ENCODE assay signal across 8 mouse cellular contexts in genomic region chr17:36270956-36271585, GRCm38 (mm10). TPM values are rescaled to one million over a fixed set of nuclear protein-coding genes. Genes with fewer than 3 reads are reported as not detected.
DNase-seq lines count a peak whose midpoint lies in the region; ATAC-seq and TF ChIP-seq lines count a peak whose summit lies in the region.

No protein-coding gene starts in this region.

- TF ChIP-seq POLR2A in embryonic fibroblast, embryonic 13.5 days (IDR thresholded peaks at IDR 0.05; ENCODE audit: low read depth, low read length), result peak; percentile 79
- peak; percentile 79; the same call in 1 of the 2 replicates for TF ChIP-seq POLR2A in limb, embryonic 14.5 days (IDR thresholded peaks at IDR 0.05; ENCODE audit: borderline replicate concordance, extremely low read depth, insufficient read depth, insufficient read length)
- peak; percentile 0; the same call in 1 of the 2 replicates for TF ChIP-seq POLR2A in spleen, adult 2 months (IDR thresholded peaks at IDR 0.05; ENCODE audit: low read depth, low read length)

- no peaks in the 10 kb centered on the region for H3K9me3 ChIP-seq in kidney, embryonic 14.5 days (ENCODE audit: control insufficient read depth, low read length)
- no peaks in the 10 kb centered on the region for H3K9me3 ChIP-seq in limb, embryonic 14.5 days (ENCODE audit: control insufficient read depth, low read length)
- no peaks in the 10 kb centered on the region for H3K9me3 ChIP-seq in midbrain, embryonic 16.5 days (replicated peaks; ENCODE audit: control insufficient read depth, low read length, poor library complexity, severe bottlenecking)

- WGBS in kidney, embryonic 14.5 days, result under 1% methylated on average over 58 of the region's 84 CpGs
- under 1% methylated on average over 68 of the region's 84 CpGs for WGBS in limb, embryonic 14.5 days
- under 1% methylated on average over 65 of the region's 84 CpGs for WGBS in midbrain, embryonic 16.5 days
- under 1% methylated on average over 77 of the region's 84 CpGs for WGBS in spleen, adult 2 months

- no peaks in the 10 kb centered on the region for H3K27me3 ChIP-seq in kidney, embryonic 14.5 days (ENCODE audit: control insufficient read depth, insufficient read depth, low read length)
- H3K27me3 ChIP-seq in limb, embryonic 14.5 days (ENCODE audit: control insufficient read depth, insufficient read depth, low read length), result no peaks in the 10 kb centered on the region
- H3K27me3 ChIP-seq in midbrain, embryonic 16.5 days (ENCODE audit: control insufficient read depth, insufficient read depth, low read depth, low read length), result no peaks in the 10 kb centered on the region
- H3K27me3 ChIP-seq in spleen, adult 2 months (ENCODE audit: control insufficient read depth, insufficient read depth, low read length), result no peaks in the 10 kb centered on the region

- H3K27ac ChIP-seq in embryonic fibroblast, embryonic 13.5 days (ENCODE audit: insufficient read depth, low read length), result peak overlapping the region; percentile 85
- peak overlapping the region; percentile 86 for H3K27ac ChIP-seq in kidney, embryonic 14.5 days (ENCODE audit: low read depth, low read length)
- H3K27ac ChIP-seq in limb, embryonic 14.5 days (replicated peaks; ENCODE audit: low read depth, low read length), result peak overlapping the region; percentile 95
- peak overlapping the region; percentile 98 for H3K27ac ChIP-seq in midbrain, embryonic 16.5 days (ENCODE audit: low read length)
- peak overlapping the region; percentile 99 for H3K27ac ChIP-seq in spleen, adult 2 months (ENCODE audit: insufficient read depth, low read length)

- H3K4me3 ChIP-seq in embryonic fibroblast, embryonic 13.5 days (ENCODE audit: insufficient read depth, low read length), result peak overlapping the region; percentile 87
- peak overlapping the region; percentile 96 for H3K4me3 ChIP-seq in kidney, embryonic 14.5 days (ENCODE audit: low read length)
- peak overlapping the region; percentile 91 for H3K4me3 ChIP-seq in limb, embryonic 14.5 days (replicated peaks; ENCODE audit: low read length)
- H3K4me3 ChIP-seq in midbrain, embryonic 16.5 days (ENCODE audit: low read depth, low read length), result peak overlapping the region; percentile 96
- peak overlapping the region; percentile 99 for H3K4me3 ChIP-seq in spleen, adult 2 months (ENCODE audit: extremely low read depth, insufficient read depth, insufficient read length)

- peak overlapping the region; percentile 96 for H3K9ac ChIP-seq in kidney, embryonic 14.5 days (ENCODE audit: low read depth, low read length)
- H3K9ac ChIP-seq in limb, embryonic 14.5 days (ENCODE audit: low read depth, low read length, severe bottlenecking), result peak overlapping the region; percentile 97
- H3K9ac ChIP-seq in midbrain, embryonic 16.5 days (ENCODE audit: low read depth, low read length), result peak overlapping the region; percentile 96

- no peak; the same call in 1 of the 2 replicates for TF ChIP-seq CTCF in embryonic fibroblast, embryonic 13.5 days (IDR thresholded peaks at IDR 0.05; ENCODE audit: borderline replicate concordance, insufficient read depth, low read length)
- TF ChIP-seq CTCF in spleen, adult 2 months (IDR thresholded peaks at IDR 0.05; ENCODE audit: extremely low read depth, insufficient read depth, insufficient read length, insufficient replicate concordance), result no peak

- peak overlapping the region; percentile 84 for H3K4me2 ChIP-seq in kidney, embryonic 14.5 days (replicated peaks; ENCODE audit: low read depth, low read length)
- H3K4me2 ChIP-seq in limb, embryonic 14.5 days (replicated peaks; ENCODE audit: low read depth, low read length, severe bottlenecking), result peak overlapping the region; percentile 50
- H3K4me2 ChIP-seq in midbrain, embryonic 16.5 days (ENCODE audit: low read length), result peak overlapping the region; percentile 74

- peak; percentile 91 to 95 for DNase-seq in B cell, adult 2 months
- peak; percentile 94 for DNase-seq in brain, adult 2 months (ENCODE audit: low read depth, low spot score)
- DNase-seq in heart, adult 9 months (ENCODE audit: low spot score in 2 of 2), result peak; percentile 91 to 92
- DNase-seq in limb, embryonic 14.5 days (ENCODE audit: low spot score), result peak; percentile 80
- peak; percentile 82 to 86 for DNase-seq in spleen, adult 2 months (ENCODE audit: low read depth in 1 of 2, low spot score in 2 of 2)

- H3K36me3 ChIP-seq in kidney, embryonic 14.5 days (ENCODE audit: control insufficient read depth, insufficient read depth, low read length), result peaks cover 30% of the 10 kb centered on the region
- H3K36me3 ChIP-seq in limb, embryonic 14.5 days (ENCODE audit: control insufficient read depth, insufficient read depth, low read length), result peaks cover 46% of the 10 kb centered on the region
- peaks cover 16% of the 10 kb centered on the region for H3K36me3 ChIP-seq in midbrain, embryonic 16.5 days (ENCODE audit: control insufficient read depth, insufficient read depth, low read length)
- peaks cover 7% of the 10 kb centered on the region for H3K36me3 ChIP-seq in spleen, adult 2 months (ENCODE audit: control insufficient read depth, insufficient read depth, low read length)

- H3K4me1 ChIP-seq in embryonic fibroblast, embryonic 13.5 days (ENCODE audit: control insufficient read depth, insufficient read depth, low read length), result peaks cover 10% of the 10 kb centered on the region; the same call in 1 of the 2 replicates
- peaks cover 18% of the 10 kb centered on the region; the same call in 1 of the 2 replicates for H3K4me1 ChIP-seq in kidney, embryonic 14.5 days (ENCODE audit: control insufficient read depth, insufficient read depth, low read length)
- peaks cover 20% of the 10 kb centered on the region for H3K4me1 ChIP-seq in limb, embryonic 14.5 days (ENCODE audit: control insufficient read depth, insufficient read depth, low read length)
- H3K4me1 ChIP-seq in midbrain, embryonic 16.5 days (ENCODE audit: control insufficient read depth, insufficient read depth, low read length), result peaks cover 34% of the 10 kb centered on the region
- H3K4me1 ChIP-seq in spleen, adult 2 months (ENCODE audit: control insufficient read depth, insufficient read depth, insufficient read length), result peaks cover 15% of the 10 kb centered on the region; the same call in 1 of the 2 replicates

- ATAC-seq in kidney, embryonic 14.5 days (ENCODE audit: low FRiP score, low TSS enrichment), result peak; percentile 92
- peak; percentile 92 for ATAC-seq in limb, embryonic 14.5 days (ENCODE audit: low FRiP score, low read depth)
- ATAC-seq in midbrain, embryonic 16.5 days, result peak; percentile 93

RNA-seq across cellular contexts. Expression of gene Trim39, which starts 1.0 kb away (rescaled TPM):
- polyA plus RNA-seq in embryonic fibroblast, embryonic 13.5 days (2011; ENCODE audit: insufficient read length, low read depth, missing spikeins), result 13.2 and 13.8 TPM in 2 replicates
- polyA plus RNA-seq in kidney, embryonic 14.5 days (2014; fragmentation: Nextera tagmentation; extraction: Ambion mirVana), result 11.5 and 16.7 TPM in 2 replicates
- 42.6 and 44.6 TPM in 2 replicates for polyA plus RNA-seq in limb, embryonic 14.5 days (2012; rRNA removed)
- polyA plus RNA-seq in limb, embryonic 14.5 days (2014; fragmentation: Nextera tagmentation; extraction: Ambion mirVana), result 14.5 and 16.9 TPM in 2 replicates
- polyA plus RNA-seq in midbrain, embryonic 16.5 days (2015; fragmentation: Nextera tagmentation; extraction: Ambion mirVana), result 26.2 and 28.6 TPM in 2 replicates
- 16.3 and 19.7 TPM in 2 replicates for polyA plus RNA-seq in spleen, adult 2 months (2012; rRNA removed)

RNA-seq across cellular contexts. Expression of gene Rpp21, which starts 13.2 kb away (rescaled TPM):
- polyA plus RNA-seq in embryonic fibroblast, embryonic 13.5 days (2011; ENCODE audit: insufficient read length, low read depth, missing spikeins), result 19.5 and 20.3 TPM in 2 replicates
- polyA plus RNA-seq in kidney, embryonic 14.5 days (2014; fragmentation: Nextera tagmentation; extraction: Ambion mirVana), result 120 and 163 TPM in 2 replicates
- 73.2 and 87.5 TPM in 2 replicates for polyA plus RNA-seq in limb, embryonic 14.5 days (2012; rRNA removed)
- 113 and 123 TPM in 2 replicates for polyA plus RNA-seq in limb, embryonic 14.5 days (2014; fragmentation: Nextera tagmentation; extraction: Ambion mirVana)
- 122 and 135 TPM in 2 replicates for polyA plus RNA-seq in midbrain, embryonic 16.5 days (2015; fragmentation: Nextera tagmentation; extraction: Ambion mirVana)
- 59.9 and 79.2 TPM in 2 replicates for polyA plus RNA-seq in spleen, adult 2 months (2012; rRNA removed)

RNA-seq across cellular contexts. Expression of gene H2-M10.2, which starts 15.2 kb away (rescaled TPM):
- not detected in 2 replicates for polyA plus RNA-seq in embryonic fibroblast, embryonic 13.5 days (2011; ENCODE audit: insufficient read length, low read depth, missing spikeins)
- polyA plus RNA-seq in kidney, embryonic 14.5 days (2014; fragmentation: Nextera tagmentation; extraction: Ambion mirVana), result 0.19 TPM in 1 of 2 replicates, not detected in the other
- polyA plus RNA-seq in limb, embryonic 14.5 days (2012; rRNA removed), result not detected in 2 replicates
- not detected in 2 replicates for polyA plus RNA-seq in limb, embryonic 14.5 days (2014; fragmentation: Nextera tagmentation; extraction: Ambion mirVana)
- polyA plus RNA-seq in midbrain, embryonic 16.5 days (2015; fragmentation: Nextera tagmentation; extraction: Ambion mirVana), result 0.25 and 0.33 TPM in 2 replicates
- polyA plus RNA-seq in spleen, adult 2 months (2012; rRNA removed), result not detected in 2 replicates

RNA-seq across cellular contexts. Expression of gene H2-M10.1, which starts 54.9 kb away (rescaled TPM):
- polyA plus RNA-seq in embryonic fibroblast, embryonic 13.5 days (2011; ENCODE audit: insufficient read length, low read depth, missing spikeins), result not detected in 2 replicates
- polyA plus RNA-seq in kidney, embryonic 14.5 days (2014; fragmentation: Nextera tagmentation; extraction: Ambion mirVana), result not detected in 2 replicates
- not detected in 2 replicates for polyA plus RNA-seq in limb, embryonic 14.5 days (2012; rRNA removed)
- not detected in 2 replicates for polyA plus RNA-seq in limb, embryonic 14.5 days (2014; fragmentation: Nextera tagmentation; extraction: Ambion mirVana)
- not detected in 2 replicates for polyA plus RNA-seq in midbrain, embryonic 16.5 days (2015; fragmentation: Nextera tagmentation; extraction: Ambion mirVana)
- not detected in 2 replicates for polyA plus RNA-seq in spleen, adult 2 months (2012; rRNA removed)

Comparison
In these comparisons a context has a peak if more than half of its experiments do, and no peak if none do; other contexts are left out.
1. Peak in every context shown above with its lines: DNase-seq, ATAC-seq, H3K4me3 ChIP-seq and H3K27ac ChIP-seq.
2. POLR2A ChIP-seq: peak in every context shown above with its lines; median percentile 79 in embryonic fibroblast, embryonic 13.5 days; 79 in limb, embryonic 14.5 days; 0 in spleen, adult 2 months.